ENCODE assay signal across 23 mouse cellular contexts in the genomic region with DNA sequence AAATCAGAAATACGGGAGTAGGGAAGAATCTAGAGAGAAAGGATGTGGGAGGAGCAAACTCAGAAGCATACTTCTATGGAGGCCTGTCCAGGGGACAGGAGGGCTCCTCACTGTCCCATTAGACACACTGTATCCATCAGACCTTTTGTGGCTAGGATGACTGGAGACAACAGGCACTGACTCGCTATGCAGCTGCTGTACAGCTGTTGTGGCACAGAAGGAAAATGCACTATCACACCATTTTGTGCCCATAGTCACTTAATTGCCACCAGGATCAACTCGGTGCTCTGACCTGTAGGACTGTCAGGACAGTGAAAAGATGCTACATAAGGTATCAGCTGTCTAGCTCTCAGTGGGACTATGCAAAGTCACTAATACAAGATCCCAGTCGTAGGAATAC.
"Had no signal": no experiment of that assay in that cellular context is flagged by ENCODE, and none has a peak within 500 bp of the region (broad histone marks: within the 10 kb centered on the region; RNA-seq: fewer than 3 reads in every experiment).

No protein-coding gene starts in this region.

- H3K9ac ChIP-seq: heart, embryonic 13.5 days; heart, embryonic 15.5 days; hindbrain, embryonic 14.5 days; intestine, embryonic 15.5 days; limb, embryonic 12.5 days; liver, embryonic 13.5 days; liver, embryonic 15.5 days had no signal

- DNase-seq: gastrocnemius, postnatal 25 days; heart, adult 2 months; heart, postnatal 4 days; kidney, adult 18-20 months; kidney, adult 8-10 months; kidney, postnatal 10 days; kidney, postnatal 25 days; kidney, postnatal 4 days; liver; liver, embryonic 13.5 days had no signal

- H3K36me3 ChIP-seq: heart, embryonic 13.5 days; heart, embryonic 15.5 days; intestine, embryonic 15.5 days; limb, embryonic 10.5 days; limb, embryonic 12.5 days; liver, embryonic 13.5 days; liver, embryonic 15.5 days had no signal

- H3K27ac ChIP-seq: heart, adult 2 months; heart, embryonic 13.5 days; heart, embryonic 15.5 days; hindbrain, embryonic 14.5 days; intestine, embryonic 15.5 days; left cerebral cortex, adult 2 months; limb, embryonic 10.5 days; limb, embryonic 12.5 days; liver, embryonic 13.5 days; liver, embryonic 15.5 days had no signal

- H3K4me2 ChIP-seq: heart, embryonic 11.5 days; heart, embryonic 13.5 days; heart, embryonic 15.5 days; hindbrain, embryonic 14.5 days; intestine, embryonic 15.5 days; limb, embryonic 12.5 days; liver, embryonic 11.5 days; liver, embryonic 13.5 days; liver, embryonic 15.5 days had no signal

- ATAC-seq: hindbrain, embryonic 16.5 days; inflammation-experienced regulatory T-cells, adult 6 months; intestine, embryonic 15.5 days; intestine, postnatal 0 days had no signal

- H3K27me3 ChIP-seq: heart, embryonic 13.5 days; heart, embryonic 15.5 days; intestine, embryonic 15.5 days; limb, embryonic 12.5 days; liver, embryonic 13.5 days; liver, embryonic 15.5 days had no signal

- H3K4me3 ChIP-seq: heart, adult 2 months; heart, embryonic 13.5 days; heart, embryonic 15.5 days; intestine, embryonic 15.5 days; left cerebral cortex, adult 2 months; limb, embryonic 10.5 days; limb, embryonic 12.5 days; liver, embryonic 13.5 days; liver, embryonic 15.5 days had no signal

- H3K4me1 ChIP-seq: liver, embryonic 13.5 days; liver, embryonic 15.5 days had no signal

- H3K9me3 ChIP-seq: heart, embryonic 13.5 days; heart, embryonic 15.5 days; intestine, embryonic 15.5 days; limb, embryonic 10.5 days; limb, embryonic 12.5 days; liver, embryonic 13.5 days; liver, embryonic 15.5 days had no signal
